ENCODE assay signal across 26 mouse cellular contexts in the genomic region with DNA sequence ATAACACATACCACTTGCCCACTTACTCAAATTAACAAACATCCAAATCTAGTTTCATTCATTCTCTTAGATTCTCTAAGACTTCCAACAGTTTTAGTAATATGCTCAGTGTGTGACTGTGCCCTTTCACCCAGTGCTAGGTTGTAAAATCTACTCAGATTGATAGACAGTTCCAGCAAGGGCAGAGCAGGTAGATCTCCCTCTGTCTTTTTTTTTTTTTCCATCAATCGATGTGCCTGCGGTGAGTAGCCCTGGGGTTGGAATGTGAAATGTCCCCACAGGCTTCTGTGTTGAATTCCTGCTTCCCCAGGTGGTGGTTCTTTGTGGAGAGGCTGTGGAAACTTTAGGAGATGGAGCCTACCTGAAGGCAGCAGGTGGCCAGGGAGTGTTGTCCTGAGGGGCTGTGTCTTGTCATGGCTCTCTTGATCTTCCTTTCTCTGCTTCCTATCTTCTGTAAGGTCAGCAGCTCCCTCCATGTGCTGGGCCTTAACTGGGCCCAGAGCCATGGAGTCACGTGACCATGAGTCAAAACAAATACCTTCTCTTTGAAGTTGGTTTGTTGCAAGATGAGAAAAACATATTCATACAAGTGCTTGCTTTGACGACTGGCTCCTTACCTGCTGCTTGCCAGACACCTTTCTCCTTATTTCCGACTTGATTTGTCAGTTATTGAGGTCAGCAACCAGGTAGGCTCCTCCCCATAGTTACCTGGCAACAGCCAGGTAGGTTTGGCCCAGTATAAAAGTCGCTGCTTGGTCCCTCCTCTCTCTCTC.
DNase-seq lines count a peak whose midpoint lies in the region; ATAC-seq and TF ChIP-seq lines count a peak whose summit lies in the region.
"Had no signal": no experiment of that assay in that cellular context is flagged by ENCODE, and none has a peak within 500 bp of the region (broad histone marks: within the 10 kb centered on the region; RNA-seq: fewer than 3 reads in every experiment).

No protein-coding gene starts in this region.

- peak overlapping the region; percentile 25 for H3K4me3 ChIP-seq in testis, adult 2 months (ENCODE audit: control insufficient read depth, low read depth, low read length)
- no peak overlapping the region for H3K4me3 ChIP-seq in lung, embryonic 16.5 days (ENCODE audit: low read length)
- H3K4me3 ChIP-seq in stomach, postnatal 0 days (ENCODE audit: low read depth, low read length): no peak overlapping the region
- H3K4me3 ChIP-seq: embryonic facial prominence, embryonic 12.5 days; forebrain, embryonic 12.5 days; gastrocnemius, adult 2 months; heart, embryonic 15.5 days; limb, embryonic 12.5 days had no signal

- H3K4me1 ChIP-seq in testis, adult 2 months (ENCODE audit: control insufficient read depth, insufficient read depth, low read length): no peaks in the 10 kb centered on the region
- H3K4me1 ChIP-seq in lung, embryonic 16.5 days (replicated peaks; ENCODE audit: control insufficient read depth, insufficient read depth, low read length): peaks cover 12% of the 10 kb centered on the region; the same call in 1 of the 2 replicates
- no peaks in the 10 kb centered on the region for H3K4me1 ChIP-seq in stomach, postnatal 0 days (replicated peaks; ENCODE audit: control insufficient read depth, insufficient read depth)
- H3K4me1 ChIP-seq: embryonic facial prominence, embryonic 12.5 days; forebrain, embryonic 12.5 days; heart, embryonic 15.5 days had no signal

- TF ChIP-seq EP300 in stomach, postnatal 0 days (optimal IDR thresholded peaks at IDR 0.05): no peak

- H3K36me3 ChIP-seq in testis, adult 2 months (ENCODE audit: control insufficient read depth, insufficient read depth, low read length): no peaks in the 10 kb centered on the region
- H3K36me3 ChIP-seq in lung, embryonic 16.5 days (ENCODE audit: control insufficient read depth, insufficient read depth, low read length): no peaks in the 10 kb centered on the region
- H3K36me3 ChIP-seq in stomach, postnatal 0 days (ENCODE audit: control insufficient read depth, insufficient read depth, low read length): no peaks in the 10 kb centered on the region
- H3K36me3 ChIP-seq: embryonic facial prominence, embryonic 12.5 days; forebrain, embryonic 12.5 days; G1E; heart, embryonic 15.5 days; limb, embryonic 12.5 days had no signal

- peak; percentile 5 for DNase-seq in adrenal gland, adult 2 months
- no peak for DNase-seq in adrenal gland, adult (ENCODE audit: inconsistent age in 2 of 2, low spot score in 1 of 2)
- DNase-seq in testis, postnatal 10 days (ENCODE audit: low spot score): no peak
- DNase-seq in stomach, postnatal 0 days (ENCODE audit: low spot score): peak; percentile 55
- DNase-seq in cerebellum, adult 9-10 months: no peak
- no peak for DNase-seq in right cerebral cortex, postnatal 25 days
- DNase-seq: cerebellum, adult 11-12 months; cerebellum, postnatal 14 days; gastrocnemius, adult 2 months; heart, postnatal 36 days; kidney, postnatal 25 days; layer of hippocampus, postnatal 36 days; thymus, adult 18-20 months; thymus, postnatal 36 days had no signal

- H3K9me3 ChIP-seq in lung, embryonic 16.5 days (ENCODE audit: control insufficient read depth, low read length): no peaks in the 10 kb centered on the region
- H3K9me3 ChIP-seq in stomach, postnatal 0 days (ENCODE audit: control insufficient read depth, low read length): no peaks in the 10 kb centered on the region
- H3K9me3 ChIP-seq: embryonic facial prominence, embryonic 12.5 days; forebrain, embryonic 12.5 days; heart, embryonic 15.5 days; limb, embryonic 12.5 days had no signal

- ATAC-seq in lung, embryonic 16.5 days (ENCODE audit: low read depth): peak; percentile 35; the same call in 1 of the 2 replicates
- peak; percentile 64 for ATAC-seq in stomach, postnatal 0 days (ENCODE audit: low FRiP score, low TSS enrichment)
- ATAC-seq: inflammation-experienced regulatory T-cells, adult 6 months had no signal

- no peak for TF ChIP-seq CTCF in testis, adult 2 months (IDR thresholded peaks at IDR 0.05; ENCODE audit: control insufficient read depth, insufficient read depth, insufficient replicate concordance, low read depth, low read length)
- TF ChIP-seq CTCF in stomach, postnatal 0 days (IDR thresholded peaks at IDR 0.05; ENCODE audit: low read depth): no peak

- no peak overlapping the region for H3K4me2 ChIP-seq in lung, embryonic 16.5 days (ENCODE audit: low read depth, low read length)
- no peak overlapping the region for H3K4me2 ChIP-seq in stomach, postnatal 0 days (replicated peaks; ENCODE audit: low read depth)
- H3K4me2 ChIP-seq: embryonic facial prominence, embryonic 12.5 days; forebrain, embryonic 12.5 days; heart, embryonic 15.5 days; hindbrain, embryonic 14.5 days; limb, embryonic 12.5 days; midbrain, embryonic 11.5 days had no signal

- no peak overlapping the region for H3K27ac ChIP-seq in testis, adult 2 months (ENCODE audit: control insufficient read depth, insufficient read depth, low read depth, low read length)
- no peak overlapping the region for H3K27ac ChIP-seq in lung, embryonic 16.5 days (ENCODE audit: low read length)
- H3K27ac ChIP-seq in stomach, postnatal 0 days (replicated peaks): no peak overlapping the region
- H3K27ac ChIP-seq: embryonic facial prominence, embryonic 12.5 days; forebrain, embryonic 12.5 days; gastrocnemius, adult 2 months; heart, embryonic 15.5 days; hindbrain, embryonic 14.5 days; limb, embryonic 12.5 days; liver, embryonic 14.5 days had no signal

- no peak for TF ChIP-seq POLR2A in testis, adult 2 months (IDR thresholded peaks at IDR 0.05; ENCODE audit: control insufficient read depth, low read depth, low read length)

- H3K9ac ChIP-seq in lung, embryonic 16.5 days (ENCODE audit: low read length): no peak overlapping the region
- H3K9ac ChIP-seq in stomach, postnatal 0 days (ENCODE audit: low read length): no peak overlapping the region
- H3K9ac ChIP-seq: embryonic facial prominence, embryonic 12.5 days; forebrain, embryonic 12.5 days; heart, embryonic 15.5 days; hindbrain, embryonic 14.5 days; limb, embryonic 12.5 days; liver, embryonic 14.5 days had no signal

- H3K27me3 ChIP-seq in testis, adult 2 months (ENCODE audit: control insufficient read depth, insufficient read depth, low read length): no peaks in the 10 kb centered on the region
- no peaks in the 10 kb centered on the region for H3K27me3 ChIP-seq in lung, embryonic 16.5 days (ENCODE audit: control insufficient read depth, insufficient read depth, low read depth, low read length)
- no peaks in the 10 kb centered on the region for H3K27me3 ChIP-seq in stomach, postnatal 0 days (ENCODE audit: control insufficient read depth, insufficient read depth, low read length)
- H3K27me3 ChIP-seq: CH12.LX; embryonic facial prominence, embryonic 12.5 days; forebrain, embryonic 12.5 days; heart, embryonic 15.5 days; limb, embryonic 12.5 days had no signal

- WGBS in lung, embryonic 16.5 days: 41% methylated on average over 6 of the region's 6 CpGs
- WGBS in stomach, postnatal 0 days: 47% methylated on average over 6 of the region's 6 CpGs

Comparison
In these comparisons a context has a peak if more than half of its experiments do, and no peak if none do; other contexts are left out.
1. DNase-seq: peak in adrenal gland, adult 2 months (single experiment) and stomach, postnatal 0 days (single experiment); none in adrenal gland, adult (0 of 2), testis, postnatal 10 days (single experiment), cerebellum, adult 9-10 months (single experiment) and right cerebral cortex, postnatal 25 days (single experiment).